Mouse (Mus musculus): Measurements from ENCODE around the gene Def8. TPM values are rescaled to one million over a fixed set of nuclear protein-coding genes. Genes with fewer than 3 reads are reported as not detected.
"Not testable (repeated sequence)": the region's sequence is repeated elsewhere in the genome, so short reads cannot be mapped to it uniquely, and the experiment has no call there.

Gene Def8
- polyA plus RNA-seq, 1 experiment from 2014 or later, result 9.9 TPM

DNA sequence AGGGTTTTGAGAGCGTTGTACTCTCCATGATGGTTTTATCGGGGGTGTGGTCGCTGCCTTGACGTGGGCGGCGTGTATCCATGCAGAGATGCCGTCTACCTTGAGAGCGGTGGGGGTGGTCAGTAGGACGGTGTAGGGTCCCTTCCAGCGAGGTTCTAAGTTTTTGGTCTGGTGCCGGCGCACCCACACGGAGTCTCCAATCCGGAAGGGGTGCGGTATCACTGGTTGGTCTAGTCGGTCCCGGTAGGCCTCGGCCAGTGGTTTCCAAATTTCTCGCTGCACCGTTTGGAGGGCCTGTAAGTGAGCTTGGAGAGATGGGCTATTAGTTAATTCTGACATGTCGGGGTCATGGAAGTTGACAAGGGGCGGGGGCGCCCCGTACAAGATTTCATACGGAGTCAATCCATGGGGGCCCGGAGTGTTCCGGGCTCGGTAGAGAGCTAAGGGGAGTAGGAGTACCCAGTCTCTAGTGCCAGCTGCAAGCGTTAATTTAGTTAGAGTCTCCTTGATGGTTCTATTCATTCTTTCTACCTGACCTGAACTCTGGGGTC lies 5.1 kb downstream of the Def8 start:
- no peak overlapping the region for H3K4me3 ChIP-seq (ENCODE audit: low read depth, low read length)
- 90% methylated on average over 29 of the region's 29 CpGs for WGBS (ENCODE audit: insufficient replicate concordance)
- no peaks in the 10 kb centered on the region for H3K27me3 ChIP-seq (ENCODE audit: control insufficient read depth, insufficient read depth, low read depth, low read length)
- H3K9me3 ChIP-seq (replicated peaks; ENCODE audit: control insufficient read depth, low read length), result peaks cover 50% of the 10 kb centered on the region
- no peak for ATAC-seq (ENCODE audit: low read depth)
- no peak overlapping the region for H3K9ac ChIP-seq (ENCODE audit: low read depth, low read length)
- H3K27ac ChIP-seq (ENCODE audit: low read length), result no peak overlapping the region
- no peaks in the 10 kb centered on the region for H3K36me3 ChIP-seq (ENCODE audit: control insufficient read depth, insufficient read depth)
- no peaks in the 10 kb centered on the region for H3K4me1 ChIP-seq (ENCODE audit: control insufficient read depth, low read depth, low read length)
- H3K4me2 ChIP-seq (ENCODE audit: low read depth, low read length), result no peak overlapping the region

GRCm38 (mm10) chr8:123428939-123429721 lies 5.8 kb downstream of the Def8 start:
- Histone ChIP-seq H3K4me1 (ENCODE audit: control insufficient read depth, low read depth, low read length) (no peaks in the 10 kb centered on the region), H3K27ac (ENCODE audit: low read length) (no peak overlapping the region), H3K27me3 (ENCODE audit: control insufficient read depth, insufficient read depth, low read depth, low read length) (no peaks in the 10 kb centered on the region), H3K9ac (ENCODE audit: low read depth, low read length) (no peak overlapping the region), H3K36me3 (ENCODE audit: control insufficient read depth, insufficient read depth) (no peaks in the 10 kb centered on the region), H3K4me3 (ENCODE audit: low read depth, low read length) (no peak overlapping the region), H3K9me3 (replicated peaks; ENCODE audit: control insufficient read depth, low read length) (peaks cover 51% of the 10 kb centered on the region), H3K4me2 (ENCODE audit: low read depth, low read length) (no peak overlapping the region)
- ATAC-seq (ENCODE audit: low read depth), result no peak
- 81% methylated on average over 23 of the region's 23 CpGs for WGBS (ENCODE audit: insufficient replicate concordance)

DNA sequence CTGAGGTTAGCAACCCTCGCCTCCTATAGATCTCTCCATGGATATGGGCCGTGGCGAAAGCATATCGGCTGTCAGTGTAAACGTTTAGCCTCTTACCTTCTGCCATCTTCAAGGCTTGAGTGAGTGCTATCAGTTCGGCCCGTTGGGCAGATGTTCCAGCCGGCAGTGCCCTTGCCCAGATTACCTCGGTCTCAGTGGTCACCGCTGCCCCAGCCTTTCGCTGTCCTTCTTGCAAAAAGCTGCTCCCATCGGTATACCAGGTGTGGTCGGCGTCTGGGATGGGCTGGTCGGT lies 6.3 kb downstream of the Def8 start:
- 86% methylated on average over 15 of the region's 15 CpGs for WGBS (ENCODE audit: insufficient replicate concordance)
- H3K4me2 ChIP-seq (ENCODE audit: low read depth, low read length); H3K4me3 ChIP-seq (ENCODE audit: low read depth, low read length); H3K4me1 ChIP-seq (ENCODE audit: control insufficient read depth, low read depth, low read length); H3K27me3 ChIP-seq (ENCODE audit: control insufficient read depth, insufficient read depth, low read depth, low read length); H3K36me3 ChIP-seq (ENCODE audit: control insufficient read depth, insufficient read depth); H3K27ac ChIP-seq (ENCODE audit: low read length); ATAC-seq (ENCODE audit: low read depth); H3K9ac ChIP-seq (ENCODE audit: low read depth, low read length): not testable (repeated sequence)
- peaks cover 51% of the 10 kb centered on the region for H3K9me3 ChIP-seq (replicated peaks; ENCODE audit: control insufficient read depth, low read length)

DNA sequence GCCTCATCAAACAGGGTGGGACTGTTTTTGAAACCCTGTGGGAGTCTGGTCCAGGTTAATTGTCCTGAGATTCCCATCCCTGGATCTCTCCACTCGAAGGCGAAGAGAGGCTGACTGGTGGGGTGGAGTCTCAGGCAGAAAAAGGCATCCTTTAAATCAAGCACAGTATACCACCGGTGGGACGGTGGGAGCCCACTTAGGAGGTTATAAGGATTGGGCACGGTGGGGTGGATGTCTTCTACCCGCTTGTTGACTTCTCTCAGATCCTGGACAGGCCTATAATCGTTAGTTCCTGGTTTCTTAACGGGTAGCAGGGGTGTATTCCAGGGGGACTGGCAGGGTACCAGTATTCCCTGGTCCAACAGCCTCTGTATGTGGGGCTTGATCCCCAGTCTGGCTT lies 7.6 kb downstream of the Def8 start:
- H3K4me3 ChIP-seq (ENCODE audit: low read depth, low read length); H3K36me3 ChIP-seq (ENCODE audit: control insufficient read depth, insufficient read depth); H3K27me3 ChIP-seq (ENCODE audit: control insufficient read depth, insufficient read depth, low read depth, low read length); H3K27ac ChIP-seq (ENCODE audit: low read length); H3K4me2 ChIP-seq (ENCODE audit: low read depth, low read length); H3K9ac ChIP-seq (ENCODE audit: low read depth, low read length); H3K4me1 ChIP-seq (ENCODE audit: control insufficient read depth, low read depth, low read length); ATAC-seq (ENCODE audit: low read depth): not testable (repeated sequence)
- 66% methylated on average over 8 of the region's 8 CpGs for WGBS (ENCODE audit: insufficient replicate concordance)
- H3K9me3 ChIP-seq (replicated peaks; ENCODE audit: control insufficient read depth, low read length), result peaks cover 51% of the 10 kb centered on the region

DNA sequence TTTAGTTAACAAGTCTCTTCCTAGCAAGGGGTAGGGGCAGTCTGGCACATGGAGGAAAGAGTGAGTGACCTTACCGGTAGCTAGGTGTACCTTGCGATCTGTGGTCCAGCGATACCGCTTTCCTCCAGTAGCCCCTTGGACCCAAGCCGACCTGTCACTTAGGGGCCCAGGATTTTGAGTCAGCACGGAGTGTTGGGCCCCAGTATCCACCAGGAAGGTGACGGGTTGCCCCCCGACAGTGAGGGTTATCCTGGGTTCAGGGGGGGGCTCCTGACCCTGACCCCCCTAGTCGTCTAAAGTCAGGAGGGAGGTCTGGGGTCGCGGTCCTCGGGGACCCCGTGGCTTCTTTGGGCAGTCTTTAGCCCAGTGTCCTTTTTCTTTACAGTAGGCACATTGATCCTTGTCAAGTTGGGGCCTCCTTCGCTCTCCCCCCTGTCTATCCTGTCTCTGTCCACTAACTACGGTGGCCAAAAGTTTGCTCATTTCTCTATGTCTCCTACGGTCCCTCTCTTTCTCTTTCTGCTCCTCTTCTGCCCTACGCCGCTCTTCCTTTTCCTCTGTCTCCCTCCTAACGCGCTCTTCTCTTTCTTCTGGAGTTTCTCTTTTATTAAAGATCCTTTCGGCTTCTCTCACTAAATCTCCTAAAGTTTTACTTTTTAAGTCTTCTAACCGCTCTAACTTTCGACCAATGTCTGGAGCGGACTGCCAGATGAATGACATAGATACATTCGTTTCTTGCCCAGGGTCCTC lies 8.5 kb downstream of the Def8 start:
- Histone ChIP-seq H3K4me2 (ENCODE audit: low read depth, low read length) (no peak overlapping the region), H3K9ac (ENCODE audit: low read depth, low read length) (no peak overlapping the region), H3K4me3 (ENCODE audit: low read depth, low read length) (no peak overlapping the region), H3K4me1 (ENCODE audit: control insufficient read depth, low read depth, low read length) (no peaks in the 10 kb centered on the region), H3K27ac (ENCODE audit: low read length) (no peak overlapping the region), H3K36me3 (ENCODE audit: control insufficient read depth, insufficient read depth) (no peaks in the 10 kb centered on the region), H3K27me3 (ENCODE audit: control insufficient read depth, insufficient read depth, low read depth, low read length) (no peaks in the 10 kb centered on the region), H3K9me3 (replicated peaks; ENCODE audit: control insufficient read depth, low read length) (peaks cover 46% of the 10 kb centered on the region)
- WGBS (ENCODE audit: insufficient replicate concordance), result 84% methylated on average over 24 of the region's 25 CpGs
- ATAC-seq (ENCODE audit: low read depth), result no peak

DNA sequence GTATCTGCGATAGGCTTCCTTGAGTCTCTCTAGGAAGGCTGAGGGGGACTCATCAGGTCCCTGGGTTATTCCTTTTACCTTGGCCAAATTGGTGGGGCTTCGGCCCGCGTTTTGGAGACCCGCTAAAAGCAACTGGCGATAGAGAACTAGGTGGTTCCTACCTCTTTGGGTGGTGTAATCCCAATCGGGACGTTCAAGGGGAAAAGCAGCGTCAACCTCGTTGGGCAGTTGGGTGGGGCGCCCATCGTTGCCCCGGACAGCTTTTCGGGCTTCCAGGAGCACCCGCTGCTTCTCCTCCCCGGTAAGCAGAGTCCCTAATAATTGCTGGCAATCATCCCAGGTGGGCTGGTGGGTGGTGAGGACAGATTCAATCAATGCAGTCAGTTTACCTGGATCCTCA lies 9.1 kb downstream of the Def8 start:
- 90% methylated on average over 16 of the region's 16 CpGs for WGBS (ENCODE audit: insufficient replicate concordance)
- Histone ChIP-seq H3K4me3 (ENCODE audit: low read depth, low read length) (no peak overlapping the region), H3K4me2 (ENCODE audit: low read depth, low read length) (no peak overlapping the region), H3K4me1 (ENCODE audit: control insufficient read depth, low read depth, low read length) (no peaks in the 10 kb centered on the region), H3K9ac (ENCODE audit: low read depth, low read length) (no peak overlapping the region), H3K27ac (ENCODE audit: low read length) (no peak overlapping the region), H3K27me3 (ENCODE audit: control insufficient read depth, insufficient read depth, low read depth, low read length) (no peaks in the 10 kb centered on the region), H3K9me3 (replicated peaks; ENCODE audit: control insufficient read depth, low read length) (peaks cover 40% of the 10 kb centered on the region), H3K36me3 (ENCODE audit: control insufficient read depth, insufficient read depth) (no peaks in the 10 kb centered on the region)
- ATAC-seq (ENCODE audit: low read depth), result no peak

DNA sequence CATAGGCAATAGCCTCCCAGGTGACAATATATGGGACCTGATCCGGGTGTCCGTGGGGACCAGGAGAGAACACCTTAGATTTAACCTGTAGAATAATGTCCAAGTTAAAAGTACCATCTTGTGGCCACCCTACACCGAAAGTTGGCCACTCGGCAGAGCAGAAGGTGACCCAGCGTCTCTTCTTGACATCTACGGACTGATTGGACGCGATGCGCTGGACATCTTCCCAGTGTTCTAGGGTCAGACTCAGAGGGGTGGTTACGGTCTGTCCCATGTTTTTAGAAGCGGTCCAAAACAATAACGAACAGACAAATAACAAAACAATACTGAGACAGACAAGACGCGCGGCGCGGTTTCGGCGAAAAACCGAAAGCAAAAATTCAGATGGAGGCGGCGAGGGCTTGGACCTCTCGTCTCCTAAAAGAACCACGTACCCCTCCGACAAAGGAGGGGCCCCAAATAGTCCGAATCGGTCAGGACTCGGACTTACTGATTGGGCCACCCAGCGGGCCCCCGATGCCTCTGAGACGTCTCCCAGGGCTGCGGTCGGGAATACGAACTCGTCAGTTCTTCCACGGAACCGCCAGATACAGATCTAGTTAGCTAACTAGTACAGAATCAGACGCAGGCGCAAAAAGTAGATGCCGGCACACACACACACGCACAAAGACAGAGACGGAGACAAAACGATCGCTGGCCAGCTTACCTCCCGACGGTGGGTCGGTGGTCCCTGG lies 10.1 kb downstream of the Def8 start:
- not testable (repeated sequence) for H3K27ac ChIP-seq (ENCODE audit: low read length); H3K4me3 ChIP-seq (ENCODE audit: low read depth, low read length); H3K36me3 ChIP-seq (ENCODE audit: control insufficient read depth, insufficient read depth); H3K27me3 ChIP-seq (ENCODE audit: control insufficient read depth, insufficient read depth, low read depth, low read length); ATAC-seq (ENCODE audit: low read depth); H3K4me1 ChIP-seq (ENCODE audit: control insufficient read depth, low read depth, low read length); H3K4me2 ChIP-seq (ENCODE audit: low read depth, low read length); H3K9ac ChIP-seq (ENCODE audit: low read depth, low read length)
- peaks cover 30% of the 10 kb centered on the region for H3K9me3 ChIP-seq (replicated peaks; ENCODE audit: control insufficient read depth, low read length)
- 93% methylated on average over 46 of the region's 47 CpGs for WGBS (ENCODE audit: insufficient replicate concordance)

DNA sequence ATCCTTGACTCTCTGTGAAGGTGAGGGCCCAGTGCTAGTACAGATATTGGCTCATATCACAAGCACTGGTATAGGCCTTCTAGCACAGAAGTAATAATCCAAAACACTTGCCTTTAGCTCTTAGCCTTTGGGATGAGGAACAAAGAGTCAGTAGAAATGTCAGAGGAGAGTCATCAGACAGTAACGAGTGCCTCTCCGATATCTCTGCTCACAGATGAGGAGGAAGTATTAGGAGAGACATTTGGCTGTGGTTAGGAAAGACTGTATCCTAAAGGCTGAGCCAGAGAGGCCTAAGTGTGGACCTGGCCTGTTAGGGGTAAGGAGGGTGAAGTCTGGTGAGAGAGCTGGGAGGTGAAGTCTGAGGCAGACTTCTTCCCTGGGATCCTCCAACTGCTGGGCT lies 18.5 kb downstream of the Def8 start:
- no peak for ATAC-seq (ENCODE audit: low read depth)
- Histone ChIP-seq H3K4me1 (ENCODE audit: control insufficient read depth, low read depth, low read length) (peaks cover 11% of the 10 kb centered on the region), H3K4me2 (ENCODE audit: low read depth, low read length) (no peak overlapping the region), H3K4me3 (ENCODE audit: low read depth, low read length) (no peak overlapping the region), H3K9me3 (replicated peaks; ENCODE audit: control insufficient read depth, low read length) (no peaks in the 10 kb centered on the region), H3K27me3 (ENCODE audit: control insufficient read depth, insufficient read depth, low read depth, low read length) (no peaks in the 10 kb centered on the region), H3K9ac (ENCODE audit: low read depth, low read length) (no peak overlapping the region), H3K27ac (ENCODE audit: low read length) (no peak overlapping the region), H3K36me3 (ENCODE audit: control insufficient read depth, insufficient read depth) (no peaks in the 10 kb centered on the region)
- WGBS (ENCODE audit: insufficient replicate concordance), result 48% methylated on average over 2 of the region's 2 CpGs

Measured in liver, embryonic 16.5 days (tissue).